Mouse (Mus musculus) induced T-regulatory cell, adult 2 months (primary cell): ENCODE results near the gene Tspan18.

Experiments used
- DNase-seq: peaks from one replicate; pipeline ENCODE4 v3.0.0-alpha.2; 2012; ENCODE audit warnings: low read depth

Tspan18 gene

GRCm38 (mm10) chr2:93262291-93263285 is 71.7 kb downstream of the Tspan18 start:
- no peak for DNase-seq

GRCm38 (mm10) chr2:93261521-93262290 is 72.6 kb downstream of the Tspan18 start:
- no peak for DNase-seq

- no peak for DNase-seq
These were observed 76.7 kb downstream of the Tspan18 start for GRCm38 (mm10) chr2:93257634-93258033.

- DNase-seq = no peak
These were observed 77.4 kb downstream of the Tspan18 start for GRCm38 (mm10) chr2:93256735-93257405.

GRCm38 (mm10) chr2:93252356-93252755 is 81.9 kb downstream of the Tspan18 start:
- no peak for DNase-seq

GRCm38 (mm10) chr2:93250611-93251010 is 83.7 kb downstream of the Tspan18 start:
- no peak for DNase-seq

GRCm38 (mm10) chr2:93249058-93249457 is 85.2 kb downstream of the Tspan18 start:
- DNase-seq = no peak

GRCm38 (mm10) chr2:93244090-93244443 is 90.2 kb downstream of the Tspan18 start:
- no peak for DNase-seq

- DNase-seq = no peak
These were observed 90.7 kb downstream of the Tspan18 start for GRCm38 (mm10) chr2:93243439-93244089.

GRCm38 (mm10) chr2:93242166-93242565 is 92.1 kb downstream of the Tspan18 start:
- DNase-seq = no peak

GRCm38 (mm10) chr2:93238864-93239263 is 95.4 kb downstream of the Tspan18 start:
- DNase-seq = no peak

GRCm38 (mm10) chr2:93237055-93237454 is 97.2 kb downstream of the Tspan18 start:
- no peak for DNase-seq

GRCm38 (mm10) chr2:93232141-93232540 is 102.2 kb downstream of the Tspan18 start:
- no peak for DNase-seq

GRCm38 (mm10) chr2:93228480-93228824 is 105.9 kb downstream of the Tspan18 start:
- no peak for DNase-seq

- DNase-seq = no peak
These were observed 106.4 kb downstream of the Tspan18 start for GRCm38 (mm10) chr2:93227713-93228479.

- DNase-seq = peak; percentile 66
These were observed 107.4 kb downstream of the Tspan18 start for GRCm38 (mm10) chr2:93226606-93227595.

GRCm38 (mm10) chr2:93223463-93223862 is 110.8 kb downstream of the Tspan18 start:
- DNase-seq = no peak

- peak; percentile 10 for DNase-seq
These were observed 113.9 kb downstream of the Tspan18 start for GRCm38 (mm10) chr2:93220447-93220846.

- DNase-seq = no peak
These were observed 114.7 kb downstream of the Tspan18 start for GRCm38 (mm10) chr2:93219576-93219975.
